Mouse (Mus musculus) left cerebral cortex, adult 2 months (tissue): ENCODE data around the gene Adgrf1. TPM values are rescaled to one million over a fixed set of nuclear protein-coding genes. Genes with fewer than 3 reads are reported as not detected.

Source experiments
- DNase-seq, 2 experiments: peaks; one replicate each; pipeline ENCODE4 v3.0.0; 2021 to 2022; ENCODE audit warnings: low spot score in 2 of 2, mixed read lengths in 1 of 2; ENCODE audit errors: extremely low spot score in 1 of 2
- H3K27ac ChIP-seq: fragments of 200-600 bp; 2 replicates; pipeline ENCODE4 v1.8.1; 2022
- H3K4me3 ChIP-seq: fragments of 200-600 bp; 2 replicates; pipeline ENCODE4 v1.8.1; 2022
- CTCF ChIP-seq: fragments of 200-600 bp; IDR thresholded peaks from 2 replicates; pipeline ENCODE4 v1.8.1; 2022; ENCODE audit warnings: antibody characterized with exemption, mild to moderate bottlenecking, moderate library complexity
- intact Hi-C: fragments of 180-260 bp; cut with DNase I; formaldehyde crosslinking; loops from one replicate; pipeline ENCODE4 v1.15.1; 2025
- total RNA-seq, 2 experiments: library from RNA; stranded (reverse); gene quantifications; 2 replicates each; pipeline ENCODE4 v1.2.3; 2021

Adgrf1 gene
- total RNA-seq, 2 experiments from 2014 or later: not detected

- no peak for TF ChIP-seq CTCF
- Histone ChIP-seq H3K27ac (no peak overlapping the region), H3K4me3 (no peak overlapping the region)
- intact Hi-C loops: no loop called here
- DNase-seq: no peak
Observed at GRCm38 (mm10) chr17:43372604-43373003, 102.5 kb downstream of the Adgrf1 start.

- intact Hi-C loops: no loop called here
- no peak for DNase-seq
- no peak overlapping the region for H3K4me3 ChIP-seq
- H3K27ac ChIP-seq: no peak overlapping the region
- TF ChIP-seq CTCF: no peak
Observed at GRCm38 (mm10) chr17:43374020-43374419, 103.9 kb downstream of the Adgrf1 start.

Other genes with a start within 250 kb of the Adgrf1 start
- 10 to 100 TPM; 32.5 to 35.0 TPM for gene Adgrf5, start 90.1 kb downstream of the Adgrf1 start, total RNA-seq
- not detected for gene Mep1a, start 232.5 kb downstream of the Adgrf1 start, total RNA-seq